ENCODE assay signal across 31 mouse cellular contexts in genomic region chr3:98082972-98083371, GRCm38 (mm10).
DNase-seq lines count a peak whose midpoint lies in the region; ATAC-seq and TF ChIP-seq lines count a peak whose summit lies in the region.
"Had no signal": no experiment of that assay in that cellular context is flagged by ENCODE, and none has a peak within 500 bp of the region (broad histone marks: within the 10 kb centered on the region; RNA-seq: fewer than 3 reads in every experiment).

No protein-coding gene starts in this region.

- H3K4me1 ChIP-seq in liver, adult 2 months (ENCODE audit: control insufficient read depth, insufficient read depth, low read length): peaks cover 29% of the 10 kb centered on the region
- H3K4me1 ChIP-seq in liver, embryonic 11.5 days (replicated peaks; ENCODE audit: control insufficient read depth, insufficient read depth, low read length): peaks cover 19% of the 10 kb centered on the region
- peaks cover 11% of the 10 kb centered on the region; the same call in 1 of the 2 replicates for H3K4me1 ChIP-seq in bone marrow, adult 2 months (ENCODE audit: control insufficient read depth, insufficient read depth, low read length)
- H3K4me1 ChIP-seq in liver, embryonic 15.5 days (replicated peaks): peaks cover 82% of the 10 kb centered on the region
- H3K4me1 ChIP-seq: midbrain, embryonic 15.5 days had no signal

- DNase-seq in liver, adult 2 months (ENCODE audit: extremely low read depth, low read depth, low spot score): peak; percentile 89
- DNase-seq in liver, embryonic 11.5 days (ENCODE audit: low spot score): no peak
- peak; percentile 49 for DNase-seq in yolk sac, embryonic 10.5 days (ENCODE audit: low spot score)
- DNase-seq in embryo, embryonic 9.5 days (ENCODE audit: extremely low spot score): no peak
- DNase-seq in adrenal gland, postnatal 4 days (ENCODE audit: low spot score in 2 of 2): no peak
- DNase-seq: adrenal gland, adult 8-10 months; cerebellum, adult 11 months; cerebellum, adult 9-10 months; cerebellum, postnatal 36 days; forebrain, postnatal 0 days; gastrocnemius, postnatal 25 days; heart, adult 18-20 months; heart, postnatal 4 days; kidney, adult 18-20 months; lung, postnatal 4 days; retina, postnatal 1 day; right cerebral cortex, postnatal 14 days had no signal

- no peak for TF ChIP-seq POLR2A in liver, adult 2 months (IDR thresholded peaks at IDR 0.05; ENCODE audit: extremely low read depth, insufficient read depth, low read length)
- TF ChIP-seq POLR2A in bone marrow, adult 2 months (IDR thresholded peaks at IDR 0.05; ENCODE audit: borderline replicate concordance, control insufficient read depth, low read depth, low read length): no peak

- H3K4me2 ChIP-seq in liver, embryonic 11.5 days: no peak overlapping the region
- H3K4me2 ChIP-seq in liver, embryonic 15.5 days: no peak overlapping the region
- H3K4me2 ChIP-seq: embryonic facial prominence, embryonic 13.5 days; forebrain, embryonic 12.5 days; heart, embryonic 11.5 days; hindbrain, embryonic 13.5 days; limb, embryonic 15.5 days; lung, embryonic 15.5 days; midbrain, embryonic 15.5 days; neural tube, embryonic 15.5 days had no signal

- no peak overlapping the region for H3K4me3 ChIP-seq in liver, adult 2 months (ENCODE audit: insufficient read depth, low read depth, low read length)
- no peak overlapping the region for H3K4me3 ChIP-seq in liver, embryonic 11.5 days (ENCODE audit: low read depth, low read length)
- H3K4me3 ChIP-seq in bone marrow, adult 2 months (replicated peaks; ENCODE audit: control insufficient read depth, low read depth, low read length): no peak overlapping the region
- no peak overlapping the region for H3K4me3 ChIP-seq in liver, embryonic 15.5 days (replicated peaks)
- H3K4me3 ChIP-seq: embryonic facial prominence, embryonic 13.5 days; forebrain, embryonic 12.5 days; hindbrain, embryonic 13.5 days; limb, embryonic 10.5 days; limb, embryonic 15.5 days; lung, embryonic 15.5 days; midbrain, embryonic 15.5 days; neural tube, embryonic 15.5 days had no signal

- H3K9ac ChIP-seq in liver, adult 2 months (ENCODE audit: low read depth, low read length): no peak overlapping the region
- no peak overlapping the region for H3K9ac ChIP-seq in liver, embryonic 11.5 days (ENCODE audit: low read depth, low read length)
- H3K9ac ChIP-seq in liver, embryonic 15.5 days: no peak overlapping the region
- H3K9ac ChIP-seq: embryonic facial prominence, embryonic 13.5 days; forebrain, embryonic 12.5 days; forebrain, postnatal 0 days; hindbrain, embryonic 13.5 days; limb, embryonic 15.5 days; lung, embryonic 15.5 days; midbrain, embryonic 15.5 days; neural tube, embryonic 15.5 days had no signal

- H3K27me3 ChIP-seq in liver, adult 2 months (ENCODE audit: control insufficient read depth, insufficient read depth, low read length): no peaks in the 10 kb centered on the region
- no peaks in the 10 kb centered on the region for H3K27me3 ChIP-seq in liver, embryonic 11.5 days (replicated peaks; ENCODE audit: control insufficient read depth, insufficient read depth, low read length)
- H3K27me3 ChIP-seq in liver, embryonic 15.5 days: no peaks in the 10 kb centered on the region
- H3K27me3 ChIP-seq: CH12.LX; embryonic facial prominence, embryonic 13.5 days; forebrain, embryonic 12.5 days; hindbrain, embryonic 13.5 days; limb, embryonic 15.5 days; lung, embryonic 15.5 days; midbrain, embryonic 15.5 days; neural tube, embryonic 15.5 days had no signal

- peaks cover 3% of the 10 kb centered on the region; the same call in 1 of the 2 replicates for H3K36me3 ChIP-seq in liver, adult 2 months (ENCODE audit: control insufficient read depth, insufficient read depth, low read length)
- peaks cover 6% of the 10 kb centered on the region; the same call in 1 of the 2 replicates for H3K36me3 ChIP-seq in liver, embryonic 11.5 days (ENCODE audit: control insufficient read depth, insufficient read depth, low read length)
- peaks cover 26% of the 10 kb centered on the region for H3K36me3 ChIP-seq in liver, embryonic 15.5 days (replicated peaks)
- H3K36me3 ChIP-seq: hindbrain, embryonic 13.5 days; midbrain, embryonic 15.5 days; neural tube, embryonic 15.5 days had no signal

- no peak for ATAC-seq in liver, embryonic 11.5 days (replicated peaks; ENCODE audit: low FRiP score)
- ATAC-seq in liver, embryonic 15.5 days (ENCODE audit: insufficient read depth): no peak
- ATAC-seq: activated CD4-positive, CD25-positive, alpha-beta regulatory T cell, adult 4 months; forebrain, postnatal 0 days; midbrain, embryonic 15.5 days had no signal

- peak overlapping the region; percentile 19 for H3K27ac ChIP-seq in liver, adult 2 months (replicated peaks; ENCODE audit: insufficient read depth, low read depth, low read length)
- no peak overlapping the region for H3K27ac ChIP-seq in liver, embryonic 11.5 days (ENCODE audit: low read depth, low read length)
- peak overlapping the region; percentile 48; the same call in 1 of the 2 replicates for H3K27ac ChIP-seq in bone marrow, adult 2 months (ENCODE audit: control insufficient read depth, insufficient read depth, low read depth, low read length, poor library complexity)
- H3K27ac ChIP-seq in liver, embryonic 15.5 days (replicated peaks): peak overlapping the region; percentile 82
- H3K27ac ChIP-seq: forebrain, embryonic 12.5 days; hindbrain, embryonic 13.5 days; kidney, postnatal 0 days; lung, embryonic 15.5 days; midbrain, embryonic 15.5 days had no signal

- TF ChIP-seq CTCF in liver, adult 2 months (IDR thresholded peaks at IDR 0.05; ENCODE audit: low read depth, low read length): no peak
- TF ChIP-seq CTCF in bone marrow, adult 2 months (IDR thresholded peaks at IDR 0.05; ENCODE audit: control insufficient read depth, insufficient read depth, low read length): no peak

- WGBS in liver, adult 2 months: 15% methylated on average over 3 of the region's 3 CpGs
- WGBS in liver, embryonic 11.5 days: 81% methylated on average over 3 of the region's 3 CpGs
- WGBS in bone marrow, adult 2 months: 51% methylated on average over 3 of the region's 3 CpGs
- WGBS in liver, embryonic 15.5 days (ENCODE audit: insufficient replicate concordance): 65% methylated on average over 3 of the region's 3 CpGs

- H3K79me2 ChIP-seq in liver, adult 2 months (ENCODE audit: control insufficient read depth, insufficient read depth, low read length): peaks cover 13% of the 10 kb centered on the region

- no peaks in the 10 kb centered on the region for H3K9me3 ChIP-seq in liver, embryonic 11.5 days (ENCODE audit: control insufficient read depth, low read length)
- H3K9me3 ChIP-seq in liver, embryonic 15.5 days (replicated peaks): no peaks in the 10 kb centered on the region
- H3K9me3 ChIP-seq: embryonic facial prominence, embryonic 13.5 days; forebrain, embryonic 12.5 days; hindbrain, embryonic 13.5 days; limb, embryonic 10.5 days; limb, embryonic 15.5 days; lung, embryonic 15.5 days; midbrain, embryonic 15.5 days; neural tube, embryonic 15.5 days had no signal

Comparison
In these comparisons a context has a peak if more than half of its experiments do, and no peak if none do; other contexts are left out.
1. DNase-seq: peak in liver, adult 2 months (single experiment) and yolk sac, embryonic 10.5 days (single experiment); none in liver, embryonic 11.5 days (single experiment), embryo, embryonic 9.5 days (single experiment) and adrenal gland, postnatal 4 days (0 of 2).